Mouse (Mus musculus) heart, adult 2 months (tissue): ENCODE measurements around the gene Olfr1322.

Experiments
- CTCF ChIP-seq: fragments of 200-600 bp; IDR thresholded peaks from 2 replicates; pipeline ENCODE4 v1.8.1; 2022; ENCODE audit warnings: antibody characterized with exemption, mild to moderate bottlenecking, moderate library complexity
- EP300 ChIP-seq: fragments of 200-500 bp; IDR thresholded peaks from 2 replicates; pipeline ENCODE4 v1.6.1; 2011; ENCODE audit warnings: low read depth, low read length, control low read depth; ENCODE audit not compliant: insufficient read depth
- POLR2A ChIP-seq: fragments of 200-500 bp; IDR thresholded peaks from 2 replicates; pipeline ENCODE4 v1.6.1; 2011; ENCODE audit warnings: mild to moderate bottlenecking, low read depth, low read length, control low read depth; ENCODE audit not compliant: insufficient read depth

DNA sequence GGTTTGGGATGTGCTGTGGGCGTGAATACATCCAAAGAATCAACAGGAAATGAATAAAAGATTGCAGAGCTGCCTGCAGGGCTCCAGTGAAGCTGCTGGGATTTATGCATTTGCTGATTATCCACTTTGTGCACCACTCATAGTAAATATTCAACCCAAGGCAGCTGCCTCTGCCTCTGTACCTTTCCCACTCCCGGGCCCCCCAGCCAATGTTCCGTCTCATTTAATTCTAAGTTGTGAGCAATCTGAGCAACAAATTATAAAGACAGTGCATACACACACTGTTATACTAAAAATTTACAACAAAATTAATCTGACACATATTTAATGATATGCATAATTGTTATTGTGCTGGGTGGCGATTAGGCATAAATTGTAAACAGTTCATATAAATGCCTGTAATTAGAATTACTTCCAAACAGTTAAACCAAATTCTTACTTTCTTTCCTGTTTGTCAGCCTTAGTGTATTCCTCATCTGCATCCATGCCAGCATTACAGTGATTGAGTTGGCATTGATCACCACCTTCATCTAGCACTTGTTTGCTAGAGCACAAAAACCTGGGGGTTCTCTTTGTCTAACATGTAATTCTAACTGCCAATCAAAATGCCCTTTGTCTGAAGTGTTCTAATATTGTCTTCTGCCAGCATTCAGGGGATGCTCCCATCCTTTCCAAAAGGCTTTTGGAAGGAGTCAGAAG is 13.5 kb downstream of the Olfr1322 start:
- TF ChIP-seq CTCF (no peak), EP300 (no peak), POLR2A (no peak)
